22 mouse cellular contexts compared by ENCODE assay signal in the genomic region with DNA sequence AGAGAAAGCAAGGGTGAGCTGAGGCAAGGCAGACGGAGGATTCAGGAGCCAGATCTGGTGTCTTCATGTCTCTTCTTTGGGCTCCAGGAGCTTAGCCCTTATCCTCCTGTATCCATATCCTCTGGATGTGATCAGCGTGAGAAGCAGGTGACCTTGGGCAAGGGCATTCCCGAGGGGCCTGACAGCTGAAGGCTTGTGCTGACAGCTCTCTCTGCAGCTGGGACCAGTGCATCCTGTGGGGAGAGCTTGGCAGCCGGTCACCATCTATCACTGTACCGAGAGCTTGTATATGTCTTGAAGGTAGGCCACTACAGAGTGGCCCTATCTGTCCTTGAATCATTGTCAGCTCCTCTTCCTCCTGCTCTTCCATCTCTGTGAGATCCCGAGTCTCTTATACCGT.
"Had no signal": no experiment of that assay in that cellular context is flagged by ENCODE, and none has a peak within 500 bp of the region (broad histone marks: within the 10 kb centered on the region; RNA-seq: fewer than 3 reads in every experiment).

No protein-coding gene starts in this region.

- H3K27me3 ChIP-seq: limb, embryonic 13.5 days; liver, embryonic 12.5 days; liver, embryonic 15.5 days; lung, embryonic 15.5 days; megakaryocyte, embryonic 14.5 days; midbrain, embryonic 13.5 days had no signal

- ATAC-seq: liver, embryonic 12.5 days; midbrain, embryonic 13.5 days; midbrain, embryonic 16.5 days had no signal

- H3K9me3 ChIP-seq: limb, embryonic 10.5 days; limb, embryonic 13.5 days; liver, embryonic 15.5 days; lung, embryonic 15.5 days; midbrain, embryonic 10.5 days; midbrain, embryonic 13.5 days had no signal

- H3K36me3 ChIP-seq: limb, embryonic 10.5 days; limb, embryonic 13.5 days; liver, embryonic 12.5 days; liver, embryonic 15.5 days; lung, embryonic 15.5 days; midbrain, embryonic 10.5 days; midbrain, embryonic 13.5 days had no signal

- H3K4me1 ChIP-seq: limb, embryonic 10.5 days; limb, embryonic 13.5 days; liver, embryonic 12.5 days; liver, embryonic 15.5 days; lung, embryonic 15.5 days; megakaryocyte, embryonic 14.5 days; midbrain, embryonic 10.5 days; midbrain, embryonic 13.5 days had no signal

- H3K27ac ChIP-seq: kidney, postnatal 0 days; layer of hippocampus, adult 2 months; limb, embryonic 10.5 days; limb, embryonic 13.5 days; liver, embryonic 12.5 days; liver, embryonic 15.5 days; lung, embryonic 15.5 days; midbrain, embryonic 10.5 days; midbrain, embryonic 13.5 days; stomach, postnatal 0 days had no signal

- H3K4me3 ChIP-seq: layer of hippocampus, adult 2 months; limb, embryonic 10.5 days; limb, embryonic 13.5 days; liver, embryonic 12.5 days; liver, embryonic 15.5 days; lung, embryonic 15.5 days; megakaryocyte, embryonic 14.5 days; midbrain, embryonic 10.5 days; midbrain, embryonic 13.5 days had no signal

- DNase-seq: kidney, postnatal 25 days; layer of hippocampus, adult 9-11 months; liver; lung, adult 18-20 months; lung, postnatal 10 days; lung, postnatal 36 days; right cerebral cortex, postnatal 4 days; thymus, adult 2 months; thymus, postnatal 14 days; thymus, postnatal 4 days had no signal

- H3K4me2 ChIP-seq: limb, embryonic 13.5 days; liver, embryonic 12.5 days; liver, embryonic 15.5 days; lung, embryonic 15.5 days; midbrain, embryonic 13.5 days had no signal

- H3K9ac ChIP-seq: limb, embryonic 13.5 days; liver, embryonic 12.5 days; liver, embryonic 15.5 days; lung, embryonic 15.5 days; midbrain, embryonic 13.5 days had no signal
